Mouse (Mus musculus) 3T3-L1 (cell line): ENCODE results near the gene Lingo1.

Experiments used
- DNase-seq: peaks from one replicate; pipeline ENCODE4 v3.0.0-alpha.2; 2015; ENCODE audit warnings: low read depth, low spot score

Lingo1 gene

GRCm38 (mm10) chr9:56727703-56728684 lies 68.3 kb downstream of the Lingo1 start:
- DNase-seq: no peak

- DNase-seq: peak; percentile 72
Observed at GRCm38 (mm10) chr9:56725814-56726213, 70.5 kb downstream of the Lingo1 start.

GRCm38 (mm10) chr9:56722089-56722825 lies 74.0 kb downstream of the Lingo1 start:
- DNase-seq: no peak

- no peak for DNase-seq
Observed at GRCm38 (mm10) chr9:56718984-56719383, 77.3 kb downstream of the Lingo1 start.

- DNase-seq: no peak
Observed at GRCm38 (mm10) chr9:56716565-56716964, 79.7 kb downstream of the Lingo1 start.

GRCm38 (mm10) chr9:56716066-56716465 lies 80.2 kb downstream of the Lingo1 start:
- DNase-seq: no peak

GRCm38 (mm10) chr9:56714391-56714790 lies 81.9 kb downstream of the Lingo1 start:
- DNase-seq: no peak

- no peak for DNase-seq
Observed at GRCm38 (mm10) chr9:56712667-56713369, 83.5 kb downstream of the Lingo1 start.

- DNase-seq: no peak
Observed at GRCm38 (mm10) chr9:56710958-56711357, 85.3 kb downstream of the Lingo1 start.

- no peak for DNase-seq
Observed at GRCm38 (mm10) chr9:56706482-56707085, 89.7 kb downstream of the Lingo1 start.

GRCm38 (mm10) chr9:56701394-56701793 lies 94.9 kb downstream of the Lingo1 start:
- no peak for DNase-seq

- no peak for DNase-seq
Observed at GRCm38 (mm10) chr9:56700866-56701265, 95.4 kb downstream of the Lingo1 start.

- no peak for DNase-seq
Observed at GRCm38 (mm10) chr9:56698715-56699370, 97.4 kb downstream of the Lingo1 start.

GRCm38 (mm10) chr9:56694079-56694478 lies 102.2 kb downstream of the Lingo1 start:
- no peak for DNase-seq

- no peak for DNase-seq
Observed at GRCm38 (mm10) chr9:56691226-56691625, 105.0 kb downstream of the Lingo1 start.

- DNase-seq: no peak
Observed at GRCm38 (mm10) chr9:56690679-56691078, 105.6 kb downstream of the Lingo1 start.

- DNase-seq: no peak
Observed at GRCm38 (mm10) chr9:56687490-56687889, 108.8 kb downstream of the Lingo1 start.

GRCm38 (mm10) chr9:56687145-56687477 lies 109.2 kb downstream of the Lingo1 start:
- no peak for DNase-seq

GRCm38 (mm10) chr9:56686339-56687144 lies 109.7 kb downstream of the Lingo1 start:
- DNase-seq: no peak

GRCm38 (mm10) chr9:56682826-56683225 lies 113.4 kb downstream of the Lingo1 start:
- no peak for DNase-seq
